Mouse (Mus musculus) kidney, embryonic 16.5 days (tissue): ENCODE results near the gene Znrf3. TPM values are rescaled to one million over a fixed set of nuclear protein-coding genes. Genes with fewer than 3 reads are reported as not detected.
A peak's percentile ranks its signal among the peaks of the same experiment; 100 is the strongest.

ENCODE experiments used
- ATAC-seq: fragments of 200-750 bp; cut with Nextera tagmentation; 2 replicates; pipeline ENCODE4 v1.8.0; 2017; ENCODE audit warnings: moderate TSS enrichment; ENCODE audit not compliant: low FRiP score, low TSS enrichment
- H3K27ac ChIP-seq: fragments of 300-500 bp; sonication (generic); 2 replicates; pipeline ENCODE4 v1.5.1; 2014; ENCODE audit warnings: low read length
- H3K27me3 ChIP-seq: fragments of 300-500 bp; sonication (generic); 2 replicates; pipeline ENCODE4 v1.6.1; 2014; ENCODE audit warnings: low read length, control low read depth, mixed read lengths; ENCODE audit not compliant: insufficient read depth
- H3K36me3 ChIP-seq: fragments of 300-500 bp; sonication (generic); 2 replicates; pipeline ENCODE4 v1.6.1; 2014; ENCODE audit warnings: low read length, control low read depth, mixed read lengths; ENCODE audit not compliant: insufficient read depth
- H3K4me1 ChIP-seq: fragments of 300-500 bp; sonication (generic); 2 replicates; pipeline ENCODE4 v1.6.1; 2014; ENCODE audit warnings: low read length, control low read depth, mixed read lengths; ENCODE audit not compliant: insufficient read depth
- H3K4me2 ChIP-seq: fragments of 300-500 bp; sonication (generic); replicated peaks from 2 replicates; pipeline ENCODE4 v1.6.1; 2014; ENCODE audit warnings: low read depth, low read length
- H3K4me3 ChIP-seq: fragments of 300-500 bp; sonication (generic); 2 replicates; pipeline ENCODE4 v1.5.1; 2014; ENCODE audit warnings: mild to moderate bottlenecking, low read length
- H3K9ac ChIP-seq: fragments of 300-500 bp; sonication (generic); replicated peaks from 2 replicates; pipeline ENCODE4 v1.6.1; 2014; ENCODE audit warnings: low read length
- H3K9me3 ChIP-seq: fragments of 300-500 bp; sonication (generic); 2 replicates; pipeline ENCODE4 v1.6.1; 2016; ENCODE audit warnings: low read length, control low read depth
- WGBS: fragments of 180-500 bp; shearing (Covaris S2); extraction: QIAGEN DNeasy Blood & Tissue Kit; methylation state at CpG from one replicate; pipeline ENCODE4 v1.1.7; 2014; 5-methylcytosine and 5-hydroxymethylcytosine counted together
- polyA plus RNA-seq: library from polyadenylated mRNA; unstranded; fragments of >200 nt; fragmentation: Nextera tagmentation; extraction: Ambion mirVana; gene quantifications from 2 replicates; pipeline ENCODE4 v1.2.1, GENCODE M21; 2015

Gene Znrf3
- polyA plus RNA-seq, 1 experiment from 2014 or later = 16.5 TPM

DNA sequence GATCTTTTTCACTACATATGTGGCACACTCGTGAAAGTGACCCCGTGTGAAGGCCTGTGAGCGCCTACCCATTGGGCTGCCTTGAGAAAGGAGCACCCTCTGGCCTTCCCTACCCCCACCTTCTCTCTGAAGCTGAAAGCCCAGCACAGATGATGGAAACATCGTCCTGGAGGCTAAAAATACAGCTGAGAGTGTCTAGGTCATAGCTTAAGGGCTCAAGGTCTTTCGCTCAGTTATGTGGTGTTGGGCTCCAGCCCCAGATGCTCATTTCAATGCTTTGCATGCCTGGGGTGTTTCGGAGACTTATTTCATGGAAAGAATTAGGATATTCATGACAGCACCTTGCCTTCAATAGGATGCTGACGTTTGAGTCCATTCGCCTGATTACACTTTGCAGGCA, 178.9 kb downstream of the Znrf3 start:
- Histone ChIP-seq H3K27me3 (no peaks in the 10 kb centered on the region), H3K9me3 (no peaks in the 10 kb centered on the region), H3K4me2 (no peak overlapping the region), H3K9ac (no peak overlapping the region), H3K36me3 (no peaks in the 10 kb centered on the region), H3K4me1 (peaks cover 13% of the 10 kb centered on the region; the same call in 1 of the 2 replicates), H3K27ac (no peak overlapping the region), H3K4me3 (no peak overlapping the region)
- no peak for ATAC-seq
- WGBS = 79% methylated on average over 8 of the region's 8 CpGs

DNA sequence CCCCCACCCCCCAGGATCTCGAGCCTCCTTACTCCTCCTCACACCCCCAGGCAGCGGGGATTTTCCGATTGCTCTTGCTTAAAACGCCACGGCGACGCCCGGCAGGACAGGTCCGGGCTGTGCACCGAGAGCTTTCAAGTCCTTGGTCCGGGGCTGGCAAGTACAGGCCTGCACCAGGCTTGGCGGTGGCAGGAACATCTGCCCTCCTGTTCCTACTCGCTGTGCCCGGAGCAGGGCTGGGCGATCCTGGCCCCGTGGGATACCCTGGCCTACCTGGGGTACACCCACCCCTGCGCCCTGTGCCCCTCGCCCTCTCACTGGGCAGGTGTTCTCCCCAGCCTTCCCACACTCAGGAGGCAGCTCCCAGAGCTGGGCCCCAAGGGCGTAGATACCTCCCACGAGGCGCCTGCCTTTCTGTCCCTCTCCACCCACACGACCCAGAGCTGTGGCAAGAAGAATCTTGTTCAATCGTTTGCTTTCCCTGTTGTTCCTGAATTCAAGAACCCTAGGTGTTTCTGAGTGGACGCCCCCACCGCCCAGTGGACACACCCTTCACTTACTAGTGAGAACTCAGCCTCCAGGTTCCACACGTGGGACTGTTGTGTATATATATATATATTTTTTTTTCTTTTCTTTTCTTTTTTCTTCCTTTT, 181.4 kb downstream of the Znrf3 start:
- ATAC-seq = no peak; the same call in 1 of the 2 replicates
- Histone ChIP-seq H3K36me3 (no peaks in the 10 kb centered on the region), H3K27ac (no peak overlapping the region), H3K9ac (no peak overlapping the region), H3K27me3 (no peaks in the 10 kb centered on the region), H3K4me1 (peaks cover 22% of the 10 kb centered on the region), H3K9me3 (no peaks in the 10 kb centered on the region), H3K4me2 (no peak overlapping the region), H3K4me3 (no peak overlapping the region)
- WGBS = 53% methylated on average over 26 of the region's 26 CpGs

DNA sequence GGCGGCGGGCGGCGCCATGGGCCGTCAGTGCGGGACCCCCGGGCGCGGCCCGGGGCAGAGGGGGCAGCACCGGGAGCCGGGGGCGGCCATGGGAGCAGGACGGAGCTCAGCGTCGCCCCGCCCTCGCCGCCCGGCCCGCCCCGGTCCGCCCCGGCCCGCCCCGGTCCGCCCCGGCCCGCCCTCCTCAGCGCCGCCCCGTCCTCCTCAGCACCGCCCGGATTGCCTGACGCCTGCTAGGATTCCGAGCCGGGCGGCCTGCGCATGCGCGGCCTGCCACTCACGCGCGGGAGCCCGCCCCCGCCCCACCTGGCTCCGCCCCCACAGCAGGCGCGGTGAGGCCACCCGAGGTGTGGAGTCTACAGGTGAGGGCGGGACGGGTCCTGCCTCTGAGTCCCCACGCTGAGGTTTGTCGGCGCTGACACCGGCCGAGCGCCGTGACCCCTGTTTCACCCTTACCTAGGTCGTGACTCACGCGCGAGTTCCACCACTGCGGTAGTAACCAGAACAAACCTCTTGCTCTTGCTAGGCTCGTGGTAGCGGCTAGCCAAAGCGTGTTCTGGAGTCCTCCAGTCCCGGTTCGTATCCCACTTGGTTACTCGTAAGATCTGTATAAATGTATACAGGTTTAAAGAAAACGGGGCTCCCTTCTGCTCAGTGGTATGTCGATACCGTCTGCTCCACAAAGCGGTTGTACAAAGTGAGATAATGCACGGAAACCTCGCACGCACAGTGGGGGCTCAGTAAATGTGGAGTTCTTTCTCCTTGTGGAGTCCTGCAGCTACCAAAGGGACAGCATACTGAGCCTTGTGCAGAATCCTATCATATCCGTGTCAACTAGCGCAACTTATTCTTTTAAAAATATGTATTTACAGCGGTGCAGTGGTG, 182.9 kb downstream of the Znrf3 start, which contains the start of gene Kremen1:
TSS of gene Kremen1 (minus strand) at position 51 of the 885 bp plus-strand sequence.
- WGBS = 4% methylated on average over 58 of the region's 80 CpGs
- Histone ChIP-seq H3K9ac (peak within 1 kb of the TSS; percentile 90), H3K4me1 (peaks cover 28% of the 10 kb centered on the region)

DNA sequence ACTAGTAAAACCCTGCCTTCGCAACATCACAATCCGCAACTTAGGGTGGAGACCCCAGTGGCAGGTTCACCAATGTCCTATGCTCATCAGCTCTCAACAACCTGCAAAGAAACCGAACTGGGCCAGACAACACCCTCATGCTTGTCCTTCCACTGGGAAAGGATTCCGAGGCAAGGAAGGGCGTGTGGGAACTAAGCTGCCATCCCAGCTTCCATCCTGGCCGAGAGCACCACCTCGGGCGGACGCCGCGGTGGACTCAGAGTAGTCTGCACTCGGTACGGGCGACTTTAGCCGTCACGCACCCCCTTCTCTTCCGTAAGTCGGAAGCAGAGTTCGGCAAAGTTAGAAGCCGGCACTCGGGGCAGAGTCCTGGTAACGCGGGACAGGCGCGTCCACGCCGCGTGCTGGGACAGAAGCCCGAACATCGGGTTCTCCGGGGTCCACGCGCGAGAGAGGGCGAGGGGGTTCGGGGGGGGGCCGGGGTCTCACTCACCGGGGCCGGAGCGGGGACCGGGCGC, 183.6 kb downstream of the Znrf3 start:
- under 1% methylated on average over 41 of the region's 42 CpGs for WGBS
- H3K4me2 ChIP-seq = peak overlapping the region; percentile 86
- no peaks in the 10 kb centered on the region for H3K9me3 ChIP-seq
- H3K4me1 ChIP-seq = peaks cover 34% of the 10 kb centered on the region
- H3K36me3 ChIP-seq = no peaks in the 10 kb centered on the region
- ATAC-seq = peak; percentile 56
- peak overlapping the region; percentile 80 for H3K27ac ChIP-seq
- no peaks in the 10 kb centered on the region for H3K27me3 ChIP-seq
- H3K4me3 ChIP-seq = peak overlapping the region; percentile 82
- H3K9ac ChIP-seq = peak overlapping the region; percentile 90

More for the DNA sequence above, 182.9 kb downstream of the Znrf3 start, which contains the start of gene Kremen1:
- Histone ChIP-seq H3K36me3 (no peaks in the 10 kb centered on the region), H3K27me3 (no peaks in the 10 kb centered on the region), H3K27ac (peak within 1 kb of the TSS; percentile 80), H3K4me3 (peak within 1 kb of the TSS; percentile 82), H3K9me3 (no peaks in the 10 kb centered on the region), H3K4me2 (peak within 1 kb of the TSS; percentile 86)
- ATAC-seq = peak; percentile 98

DNA sequence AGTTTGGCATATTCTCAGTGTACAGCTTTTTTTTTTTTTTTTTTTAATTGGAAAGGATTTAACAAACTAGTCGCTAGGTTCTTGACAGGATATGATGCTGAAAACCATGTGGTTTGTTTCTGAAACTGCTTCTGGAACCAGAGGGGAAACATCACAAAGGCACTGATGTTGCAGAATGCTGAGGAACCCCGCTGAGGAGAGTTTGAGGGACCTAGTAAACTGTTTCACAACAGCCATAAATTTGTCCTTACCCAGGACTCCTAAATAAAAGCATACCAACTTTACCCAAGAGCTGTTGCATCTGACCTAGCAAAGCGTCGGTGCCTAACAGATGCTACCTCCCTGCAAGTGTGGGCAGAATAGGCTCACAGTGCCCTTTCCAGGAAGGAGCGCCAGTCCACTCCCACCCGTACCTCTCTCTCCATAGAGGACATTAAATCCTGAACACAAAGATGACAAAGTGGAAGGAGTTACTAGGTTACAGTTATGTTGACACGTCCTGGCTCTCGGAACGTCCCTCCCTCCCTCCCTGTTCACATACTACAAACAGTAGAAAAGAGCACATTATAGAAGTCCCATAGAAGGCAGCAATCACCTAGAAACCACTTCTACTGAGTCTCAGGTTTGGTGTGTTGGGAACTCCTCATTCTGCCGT, 184.6 kb downstream of the Znrf3 start:
- 19% methylated on average over 10 of the region's 10 CpGs for WGBS
- no peaks in the 10 kb centered on the region for H3K9me3 ChIP-seq
- peak overlapping the region; percentile 86 for H3K4me2 ChIP-seq
- H3K4me1 ChIP-seq = peaks cover 42% of the 10 kb centered on the region
- H3K4me3 ChIP-seq = peak overlapping the region; percentile 82
- H3K36me3 ChIP-seq = no peaks in the 10 kb centered on the region
- no peak for ATAC-seq
- no peaks in the 10 kb centered on the region for H3K27me3 ChIP-seq
- peak overlapping the region; percentile 80 for H3K27ac ChIP-seq
- peak overlapping the region; percentile 46; the same call in 1 of the 2 replicates for H3K9ac ChIP-seq

DNA sequence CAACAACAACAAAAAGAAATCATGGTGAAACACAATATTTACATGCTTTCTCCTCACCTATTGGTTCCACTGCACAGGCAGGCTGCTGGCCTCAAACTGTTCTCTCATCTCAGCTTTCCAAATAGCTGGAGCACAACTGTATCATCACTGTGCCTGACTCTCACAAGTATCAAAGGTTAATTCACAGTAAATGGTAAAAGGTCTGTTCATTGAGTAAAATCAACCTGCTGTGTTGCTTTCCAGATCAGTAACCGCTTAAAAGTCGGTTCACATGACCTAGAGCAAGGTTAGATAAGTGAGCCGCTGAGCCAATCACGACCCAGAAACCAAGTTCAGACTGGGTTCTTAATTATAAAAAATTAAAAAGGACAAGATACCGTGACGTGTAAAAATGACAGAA, 186.6 kb downstream of the Znrf3 start:
- no peaks in the 10 kb centered on the region for H3K36me3 ChIP-seq
- no peak overlapping the region for H3K9ac ChIP-seq
- no peaks in the 10 kb centered on the region for H3K27me3 ChIP-seq
- no peak for ATAC-seq
- peaks cover 51% of the 10 kb centered on the region for H3K4me1 ChIP-seq
- H3K9me3 ChIP-seq = no peaks in the 10 kb centered on the region
- no peak overlapping the region for H3K27ac ChIP-seq
- 87% methylated on average over 6 of the region's 6 CpGs for WGBS
- H3K4me2 ChIP-seq = no peak overlapping the region
- H3K4me3 ChIP-seq = no peak overlapping the region

DNA sequence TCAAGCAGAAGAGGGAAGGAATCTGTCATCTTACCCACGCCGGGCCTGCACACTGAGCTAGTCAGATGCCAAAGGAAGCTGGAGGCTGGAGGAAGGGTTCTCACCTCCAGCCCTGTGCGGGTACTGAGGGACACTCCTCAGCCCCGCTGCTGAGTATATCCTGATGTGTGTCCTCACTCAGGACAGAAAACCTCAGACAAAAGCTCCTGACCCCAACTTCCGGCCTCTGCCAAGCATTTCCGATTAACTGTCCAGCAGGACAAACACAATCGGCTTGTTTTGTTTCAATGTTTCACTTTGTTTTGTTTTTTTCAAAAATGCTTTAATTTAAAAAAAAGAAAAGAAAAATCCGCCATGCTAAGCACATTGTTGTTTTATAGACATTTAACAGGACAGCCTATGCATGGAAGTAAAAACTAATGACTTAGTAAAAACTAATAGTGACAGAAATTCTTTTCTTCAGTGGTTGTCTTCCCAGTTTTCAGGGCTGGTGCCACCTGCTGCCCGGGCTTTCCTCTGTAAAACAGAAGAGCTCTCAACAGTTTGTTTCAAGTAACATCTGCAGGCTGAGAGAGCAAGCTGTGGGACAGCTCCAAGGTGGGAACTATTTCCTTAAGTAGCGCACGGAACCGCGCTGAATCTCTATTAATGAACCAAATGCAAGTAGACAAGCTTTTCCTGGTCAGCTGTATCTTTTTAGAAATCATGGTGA, 187.3 kb downstream of the Znrf3 start:
- Histone ChIP-seq H3K27ac (peak overlapping the region; percentile 80), H3K9ac (peak overlapping the region; percentile 48; the same call in 1 of the 2 replicates), H3K4me3 (no peak overlapping the region), H3K4me1 (peaks cover 56% of the 10 kb centered on the region), H3K9me3 (no peaks in the 10 kb centered on the region), H3K27me3 (no peaks in the 10 kb centered on the region), H3K36me3 (no peaks in the 10 kb centered on the region), H3K4me2 (no peak overlapping the region)
- ATAC-seq = no peak
- WGBS = 74% methylated on average over 13 of the region's 13 CpGs

DNA sequence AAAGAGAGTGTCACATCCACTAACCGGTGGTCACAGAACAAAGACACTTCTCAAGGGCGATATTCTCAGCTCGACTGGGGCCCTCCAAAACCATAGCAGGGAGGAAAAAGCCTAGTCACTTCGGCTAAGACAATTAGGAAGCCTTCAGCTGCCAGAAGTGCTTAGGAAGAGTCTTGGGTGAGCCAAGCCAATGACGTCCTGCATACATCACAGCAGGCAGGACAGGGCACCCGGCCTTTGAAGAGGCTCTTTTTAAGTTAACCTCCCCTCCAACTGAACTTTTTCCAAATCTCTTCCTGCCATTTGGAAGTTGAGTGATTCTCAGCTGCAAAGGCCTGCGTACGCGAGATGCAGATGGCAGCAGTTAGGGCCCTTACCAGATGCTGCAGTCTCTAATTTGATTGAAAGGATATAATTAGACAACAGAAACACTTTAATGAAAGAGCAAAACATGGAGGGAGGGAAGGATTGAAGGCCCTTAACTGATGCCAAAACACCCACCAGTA, 189.1 kb downstream of the Znrf3 start:
- H3K27ac ChIP-seq = no peak overlapping the region
- peaks cover 58% of the 10 kb centered on the region for H3K4me1 ChIP-seq
- H3K9me3 ChIP-seq = no peaks in the 10 kb centered on the region
- no peak for ATAC-seq
- no peaks in the 10 kb centered on the region for H3K27me3 ChIP-seq
- 49% methylated on average over 9 of the region's 9 CpGs for WGBS
- H3K4me2 ChIP-seq = no peak overlapping the region
- no peak overlapping the region for H3K4me3 ChIP-seq
- no peak overlapping the region for H3K9ac ChIP-seq
- H3K36me3 ChIP-seq = no peaks in the 10 kb centered on the region

DNA sequence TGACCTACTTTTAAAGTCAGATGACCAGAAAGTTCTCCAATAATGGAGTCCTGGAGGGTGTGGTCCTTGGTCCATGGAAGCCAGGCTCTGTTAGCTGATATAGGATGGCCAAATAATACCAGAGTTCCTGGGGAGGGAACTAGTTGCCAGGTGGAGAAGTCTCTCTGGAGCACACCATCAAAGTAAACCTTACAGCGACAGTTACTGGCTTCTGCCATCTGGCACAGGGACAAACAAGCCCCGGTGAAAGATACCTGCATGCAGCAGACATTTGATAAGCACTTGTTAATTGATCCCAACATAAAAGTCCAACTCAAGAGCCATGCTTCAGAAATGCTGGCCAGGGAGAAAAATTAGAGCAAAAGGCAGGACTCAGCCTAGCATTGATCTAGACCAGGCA, 190.6 kb downstream of the Znrf3 start:
- no peak overlapping the region for H3K4me3 ChIP-seq
- no peak overlapping the region for H3K4me2 ChIP-seq
- WGBS = 45% methylated on average over 2 of the region's 2 CpGs
- H3K36me3 ChIP-seq = no peaks in the 10 kb centered on the region
- ATAC-seq = no peak
- no peak overlapping the region for H3K27ac ChIP-seq
- H3K27me3 ChIP-seq = no peaks in the 10 kb centered on the region
- no peaks in the 10 kb centered on the region for H3K9me3 ChIP-seq
- H3K4me1 ChIP-seq = peaks cover 50% of the 10 kb centered on the region
- H3K9ac ChIP-seq = no peak overlapping the region
